Mouse (Mus musculus): ENCODE data around the gene Ccdc62. TPM values are rescaled to one million over a fixed set of nuclear protein-coding genes. Genes with fewer than 3 reads are reported as not detected.
A peak's percentile ranks its signal among the peaks of the same experiment; 100 is the strongest.

Ccdc62 gene
- polyA plus RNA-seq, 1 experiment from 2014 or later, result 6.8 TPM

DNA sequence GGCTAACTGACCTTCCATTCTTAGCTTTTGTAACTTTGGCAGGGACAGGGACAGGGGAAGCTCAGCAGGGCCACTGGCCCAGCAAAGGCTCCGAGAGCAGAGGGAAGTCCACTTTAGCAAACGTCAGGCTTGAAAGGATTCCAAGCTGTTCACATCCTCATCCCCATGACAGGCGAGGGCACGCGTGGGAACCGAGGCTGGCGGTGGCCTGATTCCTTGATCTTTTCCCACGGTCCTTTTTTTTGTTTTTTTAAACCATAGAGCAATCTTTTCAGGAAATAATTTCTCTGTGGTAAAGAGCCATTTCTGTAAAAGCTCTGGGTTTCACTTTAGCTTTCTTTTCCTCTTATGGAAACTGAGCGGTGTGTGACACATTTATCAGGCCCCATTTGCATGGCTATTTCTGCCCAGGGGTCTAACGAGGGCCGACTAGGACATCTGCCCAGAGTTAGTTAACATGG lies 84.3 kb downstream of the Ccdc62 start:
- Histone ChIP-seq H3K4me1 (ENCODE audit: control insufficient read depth, insufficient read depth, low read length) (peaks cover 82% of the 10 kb centered on the region), H3K9me3 (replicated peaks; ENCODE audit: control insufficient read depth, low read length) (no peaks in the 10 kb centered on the region), H3K36me3 (ENCODE audit: control insufficient read depth, insufficient read depth, low read length) (peaks cover 4% of the 10 kb centered on the region; the same call in 1 of the 2 replicates), H3K27ac (ENCODE audit: low read length) (peak overlapping the region; percentile 69), H3K27me3 (ENCODE audit: control insufficient read depth, insufficient read depth, low read length) (no peaks in the 10 kb centered on the region), H3K4me2 (ENCODE audit: low read depth, low read length) (peak overlapping the region; percentile 19; the same call in 1 of the 2 replicates), H3K9ac (ENCODE audit: low read length) (peak overlapping the region; percentile 46), H3K4me3 (replicated peaks; ENCODE audit: low read length) (0 out of 2 replicates have a peak overlapping the region, but pooled peaks have one; percentile 2)
- 38% methylated on average over 11 of the region's 11 CpGs for WGBS
- ATAC-seq (ENCODE audit: insufficient read depth, low FRiP score), result no peak

DNA sequence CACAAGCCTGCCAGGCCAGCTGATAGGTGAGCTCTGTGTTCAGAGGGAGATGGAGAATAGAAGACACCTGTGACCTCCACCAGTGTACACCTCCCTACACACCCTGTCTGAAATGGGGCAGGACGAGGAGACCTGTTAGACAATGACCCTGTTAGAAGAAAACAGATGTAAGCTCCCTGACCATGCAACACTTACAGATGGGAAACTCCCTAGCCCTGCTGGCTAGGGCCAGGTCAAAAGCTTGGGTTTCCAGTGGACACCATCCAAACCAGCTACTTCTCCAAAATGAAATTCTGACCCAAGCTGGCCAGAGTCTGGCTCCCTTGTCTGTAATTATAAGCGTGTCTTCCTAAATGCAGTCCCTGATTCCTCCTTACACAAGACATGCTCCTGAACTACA lies 85.2 kb downstream of the Ccdc62 start:
- WGBS, result 54% methylated on average over 2 of the region's 2 CpGs
- Histone ChIP-seq H3K27ac (ENCODE audit: low read length) (no peak overlapping the region), H3K4me2 (ENCODE audit: low read depth, low read length) (no peak overlapping the region), H3K4me3 (replicated peaks; ENCODE audit: low read length) (no peak overlapping the region), H3K4me1 (ENCODE audit: control insufficient read depth, insufficient read depth, low read length) (peaks cover 77% of the 10 kb centered on the region), H3K9me3 (replicated peaks; ENCODE audit: control insufficient read depth, low read length) (no peaks in the 10 kb centered on the region), H3K36me3 (ENCODE audit: control insufficient read depth, insufficient read depth, low read length) (no peaks in the 10 kb centered on the region), H3K9ac (ENCODE audit: low read length) (no peak overlapping the region), H3K27me3 (ENCODE audit: control insufficient read depth, insufficient read depth, low read length) (no peaks in the 10 kb centered on the region)
- no peak for ATAC-seq (ENCODE audit: insufficient read depth, low FRiP score)

DNA sequence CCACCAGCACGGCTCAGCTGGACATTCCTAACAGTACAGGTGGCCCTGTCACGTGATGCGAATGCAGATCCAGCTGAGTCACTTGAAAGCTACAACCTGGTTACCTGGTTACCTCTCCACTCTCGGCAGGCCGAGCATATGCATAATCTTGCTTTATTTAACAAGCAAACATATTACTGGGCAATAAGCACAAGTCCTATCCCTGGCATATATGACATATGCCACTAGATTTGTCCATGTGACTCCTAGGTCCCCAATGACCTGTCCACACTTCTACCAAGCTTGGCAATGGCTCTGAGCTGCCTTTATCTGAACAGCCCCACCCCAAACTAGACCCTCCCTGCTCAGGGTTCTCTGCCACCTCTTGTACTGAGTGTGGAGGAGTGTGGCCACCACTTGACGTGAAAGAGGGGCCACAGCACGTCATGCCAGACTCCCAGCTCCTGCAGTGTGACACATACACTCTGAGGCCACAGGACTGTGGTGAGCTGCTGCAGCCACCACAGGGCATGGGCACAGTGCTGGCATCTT lies 85.9 kb downstream of the Ccdc62 start:
- ATAC-seq (ENCODE audit: insufficient read depth, low FRiP score), result peak; percentile 34; the same call in 1 of the 2 replicates
- no peaks in the 10 kb centered on the region for H3K9me3 ChIP-seq (replicated peaks; ENCODE audit: control insufficient read depth, low read length)
- H3K4me2 ChIP-seq (ENCODE audit: low read depth, low read length), result no peak overlapping the region
- no peak overlapping the region for H3K4me3 ChIP-seq (replicated peaks; ENCODE audit: low read length)
- 66% methylated on average over 7 of the region's 7 CpGs for WGBS
- no peak overlapping the region for H3K9ac ChIP-seq (ENCODE audit: low read length)
- H3K4me1 ChIP-seq (ENCODE audit: control insufficient read depth, insufficient read depth, low read length), result peaks cover 71% of the 10 kb centered on the region
- H3K27me3 ChIP-seq (ENCODE audit: control insufficient read depth, insufficient read depth, low read length), result no peaks in the 10 kb centered on the region
- H3K36me3 ChIP-seq (ENCODE audit: control insufficient read depth, insufficient read depth, low read length), result no peaks in the 10 kb centered on the region
- 0 out of 2 replicates have a peak overlapping the region, but pooled peaks have one; percentile 2 for H3K27ac ChIP-seq (ENCODE audit: low read length)

DNA sequence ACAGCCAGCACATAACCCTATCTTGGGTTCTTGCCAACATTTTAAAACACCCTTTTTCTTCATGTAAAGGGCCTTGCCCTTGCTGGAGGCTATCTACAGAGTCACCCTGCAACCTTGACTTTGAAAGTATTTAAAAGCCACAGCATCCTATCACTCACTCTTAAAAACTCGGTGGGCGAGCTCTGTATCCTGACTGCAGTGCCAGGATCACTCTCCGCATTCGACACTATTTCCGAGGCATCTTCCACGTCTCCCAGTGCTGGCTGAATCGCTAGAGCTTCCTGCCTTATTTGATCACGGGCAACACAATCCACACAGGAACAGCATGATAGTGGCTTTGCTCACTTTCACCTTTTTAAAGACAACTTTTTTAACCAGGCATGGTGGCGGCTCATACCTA lies 87.5 kb downstream of the Ccdc62 start:
- Histone ChIP-seq H3K27me3 (ENCODE audit: control insufficient read depth, insufficient read depth, low read length) (no peaks in the 10 kb centered on the region), H3K4me3 (replicated peaks; ENCODE audit: low read length) (no peak overlapping the region), H3K9ac (ENCODE audit: low read length) (no peak overlapping the region), H3K27ac (ENCODE audit: low read length) (no peak overlapping the region), H3K4me2 (ENCODE audit: low read depth, low read length) (no peak overlapping the region), H3K36me3 (ENCODE audit: control insufficient read depth, insufficient read depth, low read length) (no peaks in the 10 kb centered on the region; the same call in 1 of the 2 replicates), H3K4me1 (ENCODE audit: control insufficient read depth, insufficient read depth, low read length) (peaks cover 55% of the 10 kb centered on the region), H3K9me3 (replicated peaks; ENCODE audit: control insufficient read depth, low read length) (no peaks in the 10 kb centered on the region)
- 72% methylated on average over 9 of the region's 9 CpGs for WGBS
- ATAC-seq (ENCODE audit: insufficient read depth, low FRiP score), result no peak

DNA sequence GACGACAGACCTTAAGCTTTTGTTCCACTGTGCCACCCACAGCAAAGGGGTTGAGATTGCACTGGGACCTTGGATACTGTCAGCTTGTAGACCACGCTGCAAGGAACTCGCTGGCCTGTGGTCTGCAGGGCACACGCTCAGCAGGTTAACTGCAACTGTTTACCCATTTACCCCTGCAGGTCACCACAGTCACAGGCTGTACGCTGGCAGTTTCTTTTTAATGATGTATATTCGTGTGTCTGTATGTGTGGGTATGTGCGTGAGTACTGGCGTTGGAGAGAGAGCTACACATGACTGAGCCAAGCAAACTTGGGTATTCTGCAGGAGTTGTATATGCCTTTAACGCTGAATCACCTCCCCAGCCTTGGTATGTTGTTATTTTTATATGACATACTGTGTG lies 88.2 kb downstream of the Ccdc62 start:
- ATAC-seq (ENCODE audit: insufficient read depth, low FRiP score), result no peak
- Histone ChIP-seq H3K4me3 (replicated peaks; ENCODE audit: low read length) (no peak overlapping the region), H3K9ac (ENCODE audit: low read length) (no peak overlapping the region), H3K36me3 (ENCODE audit: control insufficient read depth, insufficient read depth, low read length) (no peaks in the 10 kb centered on the region; the same call in 1 of the 2 replicates), H3K4me2 (ENCODE audit: low read depth, low read length) (no peak overlapping the region), H3K27me3 (ENCODE audit: control insufficient read depth, insufficient read depth, low read length) (no peaks in the 10 kb centered on the region), H3K4me1 (ENCODE audit: control insufficient read depth, insufficient read depth, low read length) (peaks cover 50% of the 10 kb centered on the region), H3K27ac (ENCODE audit: low read length) (peak overlapping the region; percentile 44; the same call in 1 of the 2 replicates), H3K9me3 (replicated peaks; ENCODE audit: control insufficient read depth, low read length) (no peaks in the 10 kb centered on the region)
- WGBS, result 81% methylated on average over 9 of the region's 9 CpGs

Small RNA genes within 50 kb of the gene (microRNA-seq; reads per million reads assigned to microRNA genes)
- 0.50 reads per million for gene Mir7032

Other genes starting within 250 kb of the Ccdc62 start
- gene Clip1, start 246.1 kb upstream of the Ccdc62 start, polyA plus RNA-seq (2015; fragmentation: Nextera tagmentation; extraction: Ambion mirVana), result 40.6 and 46.1 TPM in 2 replicates
- gene Zcchc8, start 209.6 kb upstream of the Ccdc62 start, polyA plus RNA-seq (2015; fragmentation: Nextera tagmentation; extraction: Ambion mirVana), result 61.1 and 64.5 TPM in 2 replicates
- 105 and 106 TPM in 2 replicates for gene Rsrc2, start 181.3 kb upstream of the Ccdc62 start, polyA plus RNA-seq (2015; fragmentation: Nextera tagmentation; extraction: Ambion mirVana)
- gene Kntc1, start 181.0 kb upstream of the Ccdc62 start, polyA plus RNA-seq (2015; fragmentation: Nextera tagmentation; extraction: Ambion mirVana), result 23.6 and 31.0 TPM in 2 replicates
- gene Hcar2, start 65.2 kb upstream of the Ccdc62 start, polyA plus RNA-seq (2015; fragmentation: Nextera tagmentation; extraction: Ambion mirVana), result 6.5 and 8.7 TPM in 2 replicates
- gene Hcar1, start 50.7 kb upstream of the Ccdc62 start, polyA plus RNA-seq (2015; fragmentation: Nextera tagmentation; extraction: Ambion mirVana), result 6.1 and 6.3 TPM in 2 replicates
- 117 and 132 TPM in 2 replicates for gene Denr, start 23.5 kb upstream of the Ccdc62 start, polyA plus RNA-seq (2015; fragmentation: Nextera tagmentation; extraction: Ambion mirVana)
- 1.8 and 3.2 TPM in 2 replicates for gene Gm43518, start 3.3 kb upstream of the Ccdc62 start, polyA plus RNA-seq (2015; fragmentation: Nextera tagmentation; extraction: Ambion mirVana)
- gene Hip1r, start 42.9 kb downstream of the Ccdc62 start, polyA plus RNA-seq (2015; fragmentation: Nextera tagmentation; extraction: Ambion mirVana), result 31.2 and 35.2 TPM in 2 replicates
- 39.6 and 44.4 TPM in 2 replicates for gene Vps37b, start 101.6 kb downstream of the Ccdc62 start, polyA plus RNA-seq (2015; fragmentation: Nextera tagmentation; extraction: Ambion mirVana)
- gene Abcb9, start 165.1 kb downstream of the Ccdc62 start, polyA plus RNA-seq (2015; fragmentation: Nextera tagmentation; extraction: Ambion mirVana), result 3.2 and 3.7 TPM in 2 replicates
- gene Ogfod2, start 181.6 kb downstream of the Ccdc62 start, polyA plus RNA-seq (2015; fragmentation: Nextera tagmentation; extraction: Ambion mirVana), result 27.7 and 30.2 TPM in 2 replicates
- 76.1 and 81.6 TPM in 2 replicates for gene Arl6ip4, start 185.4 kb downstream of the Ccdc62 start, polyA plus RNA-seq (2015; fragmentation: Nextera tagmentation; extraction: Ambion mirVana)